Mouse (Mus musculus) lung, adult 2 months (tissue): ENCODE data around the gene Epha5. TPM values are rescaled to one million over a fixed set of nuclear protein-coding genes. Genes with fewer than 3 reads are reported as not detected.
A peak's percentile ranks its signal among the peaks of the same experiment; 100 is the strongest.

Experiments used
- DNase-seq: peaks from one replicate; pipeline ENCODE4 v3.0.0; 2022
- H3K4me1 ChIP-seq: fragments of 200-500 bp; 2 replicates; pipeline ENCODE4 v1.6.1; 2011; ENCODE audit warnings: low read length; ENCODE audit not compliant: control insufficient read depth, insufficient read depth
- H3K4me3 ChIP-seq: fragments of 200-500 bp; replicated peaks from 2 replicates; pipeline ENCODE3; 2011; ENCODE audit warnings: low read depth, mild to moderate bottlenecking, control low read depth, low read length; ENCODE audit errors: extremely low read depth
- CTCF ChIP-seq: fragments of 200-500 bp; IDR thresholded peaks from 2 replicates; pipeline ENCODE4 v1.5.1; 2011; ENCODE audit warnings: mild to moderate bottlenecking, low read length, control low read depth; ENCODE audit not compliant: insufficient read depth
- POLR2A ChIP-seq: fragments of 200-500 bp; IDR thresholded peaks from 2 replicates; pipeline ENCODE4 v1.6.1; 2011; ENCODE audit warnings: low read depth, mild to moderate bottlenecking, control low read depth, low read length, borderline replicate concordance; ENCODE audit errors: extremely low read depth
- WGBS: fragments of 180-500 bp; shearing (Covaris S2); methylation state at CpG from one replicate; pipeline ENCODE4 v1.1.7; 2018; 5-methylcytosine and 5-hydroxymethylcytosine counted together
- polyA plus RNA-seq: library from polyadenylated mRNA; depleted of rRNA; stranded (reverse); fragments of >200 nt; gene quantifications from 2 replicates; pipeline ENCODE4 v1.2.3, GENCODE M21; 2012; rRNA removed

Gene Epha5
- 0.08 and 0.15 TPM in 2 replicates for polyA plus RNA-seq

DNA sequence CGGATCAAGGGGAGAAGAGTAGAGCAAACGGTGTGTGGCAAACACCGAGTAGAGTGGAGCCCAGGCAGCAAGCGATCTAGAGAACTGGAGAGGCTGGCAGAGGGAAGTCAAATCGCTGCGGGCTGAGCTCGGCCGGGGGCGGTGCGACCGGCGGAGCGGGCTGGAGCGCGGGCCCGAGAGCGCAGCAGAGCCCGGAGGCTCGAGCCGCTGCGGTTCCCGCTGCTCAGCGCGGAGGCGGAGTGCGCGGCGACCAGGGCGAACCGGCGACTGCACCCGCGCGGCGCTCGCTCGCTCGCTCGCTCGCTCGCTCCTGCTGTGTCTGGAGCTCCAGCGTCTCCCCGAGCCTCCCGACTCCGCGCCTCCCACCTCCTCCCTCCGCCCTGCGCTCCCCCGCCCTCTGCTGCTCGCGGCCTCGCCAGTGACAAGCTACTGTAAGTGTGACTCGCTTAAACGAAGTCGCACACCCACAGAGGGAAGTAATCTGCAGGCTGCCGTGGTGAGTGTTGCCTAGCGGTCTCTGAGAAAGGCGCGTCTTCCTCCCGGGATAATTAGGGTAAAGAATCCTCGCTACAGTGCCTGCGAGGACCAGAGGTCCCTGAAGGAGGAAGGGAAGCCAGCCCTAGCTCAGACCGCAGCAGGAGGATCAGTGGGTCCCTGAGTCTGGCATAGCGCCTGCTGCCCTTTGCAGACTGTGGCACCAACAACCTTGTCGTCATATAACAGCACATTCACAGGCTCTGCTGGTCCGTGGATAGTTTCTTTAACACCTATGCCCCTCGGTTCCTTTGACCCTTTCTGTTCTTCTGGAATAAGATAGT is at the start of gene Epha5:
Epha5 (minus strand) TSS at position 321 of the 818 bp plus-strand sequence.
- no peak for DNase-seq
- TF ChIP-seq POLR2A (no peak), CTCF (no peak)
- peak within 1 kb of the TSS; percentile 36 for H3K4me3 ChIP-seq
- H3K4me1 ChIP-seq = peaks cover 3% of the 10 kb centered on the region; the same call in 1 of the 2 replicates
- 2% methylated on average over 67 of the region's 67 CpGs for WGBS

DNA sequence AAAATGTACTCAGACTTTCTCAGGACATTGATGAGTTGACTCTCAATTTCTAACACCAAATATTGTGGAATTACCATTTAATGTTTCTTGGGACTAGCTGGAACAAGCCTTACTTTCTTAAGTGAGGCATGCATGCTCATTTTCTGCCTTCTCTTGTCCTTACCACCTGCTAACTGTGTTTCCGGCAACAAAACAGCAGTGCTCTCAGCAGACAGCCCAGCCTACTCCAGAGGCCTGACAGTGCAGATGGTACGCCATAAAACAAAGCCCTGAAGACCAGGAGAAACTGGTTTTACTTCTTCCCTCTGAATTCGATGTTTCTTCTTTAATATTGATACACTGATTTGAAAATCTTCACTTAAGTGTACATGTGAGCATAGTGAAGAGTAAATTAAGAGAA is 39.0 kb upstream of the Epha5 start:
- 65% methylated on average over 3 of the region's 3 CpGs for WGBS
- TF ChIP-seq POLR2A (no peak), CTCF (no peak)
- Histone ChIP-seq H3K4me3 (no peak overlapping the region), H3K4me1 (no peaks in the 10 kb centered on the region)
- DNase-seq = no peak

DNA sequence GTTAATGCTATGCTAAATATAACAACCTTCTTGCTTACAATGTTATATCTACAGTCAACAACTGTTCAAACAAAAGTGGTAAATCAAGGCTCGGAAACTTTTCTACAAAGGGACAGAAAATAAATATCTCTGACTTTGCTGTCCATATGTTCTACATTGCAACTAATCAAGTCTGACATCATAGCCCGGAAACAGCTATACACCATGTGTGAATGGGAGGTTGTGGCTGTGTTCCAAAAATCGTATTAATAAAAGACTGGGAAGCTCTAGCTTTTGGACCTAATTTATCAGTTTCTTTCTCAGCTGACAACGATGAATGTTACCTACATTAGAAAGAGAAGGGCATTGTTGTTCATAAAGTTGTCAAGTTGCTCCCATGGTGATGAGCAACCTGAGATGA is 37.5 kb upstream of the Epha5 start:
- WGBS = 73% methylated on average over 4 of the region's 4 CpGs
- no peak for DNase-seq
- TF ChIP-seq POLR2A (no peak), CTCF (no peak)
- H3K4me3 ChIP-seq = no peak overlapping the region
- H3K4me1 ChIP-seq = no peaks in the 10 kb centered on the region

DNA sequence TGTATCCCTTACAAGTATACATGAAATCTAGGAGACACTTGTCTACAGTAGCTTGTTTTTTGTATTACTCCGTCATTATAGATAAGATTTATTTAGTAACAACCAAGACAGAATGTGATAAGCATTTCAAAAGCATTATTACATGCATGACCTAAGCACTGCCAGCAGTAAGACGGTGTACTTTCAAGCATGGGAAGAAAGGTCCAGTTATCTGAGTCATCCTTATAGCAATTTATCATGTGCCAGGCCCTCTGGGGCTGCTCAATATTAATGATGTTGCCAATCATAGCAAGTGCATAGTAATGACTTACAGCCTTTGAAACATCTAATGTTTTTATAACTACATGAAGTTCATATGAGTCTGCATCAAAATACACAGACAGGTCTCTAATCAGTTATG is 36.7 kb upstream of the Epha5 start:
- no peak for DNase-seq
- TF ChIP-seq CTCF (no peak), POLR2A (no peak)
- Histone ChIP-seq H3K4me3 (no peak overlapping the region), H3K4me1 (no peaks in the 10 kb centered on the region)
- WGBS = 53% methylated on average over 2 of the region's 2 CpGs

DNA sequence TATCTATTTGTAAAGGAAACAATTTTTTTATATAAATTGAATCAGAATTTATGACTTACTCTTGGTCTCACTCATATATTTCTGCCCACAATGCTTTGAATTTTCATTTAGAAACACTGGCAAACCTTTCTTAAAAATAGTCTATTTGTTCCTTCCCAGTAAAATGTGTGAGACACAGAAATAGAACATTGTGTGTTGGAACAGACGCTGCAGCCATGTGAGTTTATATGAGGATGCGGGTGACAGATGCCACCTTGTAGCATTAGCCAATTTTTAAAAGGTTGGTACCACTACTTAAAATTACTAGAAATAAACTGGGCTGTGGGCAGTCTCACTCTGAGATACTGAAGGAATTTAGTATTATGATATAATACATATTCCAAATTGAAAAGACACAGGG is 23.1 kb upstream of the Epha5 start:
- no peak for TF ChIP-seq POLR2A
- TF ChIP-seq CTCF = no peak
- Histone ChIP-seq H3K4me3 (no peak overlapping the region), H3K4me1 (no peaks in the 10 kb centered on the region)
- no peak for DNase-seq
- whole genome bisulfite sequencing = 84% methylated on average over 2 of the region's 2 CpGs

DNA sequence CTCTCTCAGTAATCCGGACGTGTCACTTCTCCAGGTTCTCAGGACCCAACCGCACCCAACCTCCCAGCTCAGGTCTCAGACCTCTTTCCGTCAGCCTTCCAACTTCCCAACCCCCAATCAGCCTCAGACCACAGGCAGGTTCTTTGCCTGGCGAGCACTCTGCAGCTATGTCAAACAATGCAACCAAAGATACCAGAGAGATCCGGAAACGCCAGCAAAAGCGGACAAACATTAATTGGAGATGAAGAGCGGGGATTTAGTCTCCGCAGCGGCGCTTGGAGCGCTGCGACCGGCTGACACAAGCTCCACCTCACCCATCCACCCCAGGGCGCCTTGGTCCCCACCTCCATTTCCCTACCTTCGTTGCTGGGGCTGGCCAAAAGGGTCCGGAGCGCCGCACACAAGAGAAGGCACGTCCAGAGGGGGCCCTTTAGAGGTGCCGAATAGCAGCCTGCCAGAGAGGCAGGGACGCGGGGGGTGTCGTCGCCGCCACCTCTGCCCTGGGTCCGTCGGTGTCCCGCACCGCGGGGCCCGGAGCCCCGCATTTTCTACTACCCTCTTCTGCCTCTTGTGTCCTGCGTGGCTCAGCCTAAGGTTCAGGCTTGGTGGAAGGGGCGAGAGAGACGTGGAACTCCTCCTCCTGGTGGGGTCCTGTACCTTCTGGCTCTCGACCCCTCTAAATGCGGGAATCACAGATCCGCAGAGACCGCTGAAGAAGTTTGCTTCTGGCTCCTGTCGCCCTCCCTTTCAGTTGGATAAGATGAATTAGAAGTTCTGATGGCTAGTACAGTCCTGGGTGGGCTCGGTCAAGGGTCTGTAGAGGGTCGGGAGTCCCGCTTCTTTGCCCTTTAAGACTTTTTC is 991 bp downstream of the Epha5 start:
- Histone ChIP-seq H3K4me1 (peaks cover 3% of the 10 kb centered on the region; the same call in 1 of the 2 replicates), H3K4me3 (no peak overlapping the region)
- no peak for DNase-seq
- TF ChIP-seq POLR2A = no peak
- TF ChIP-seq CTCF = no peak
- WGBS = 1% methylated on average over 45 of the region's 45 CpGs

DNA sequence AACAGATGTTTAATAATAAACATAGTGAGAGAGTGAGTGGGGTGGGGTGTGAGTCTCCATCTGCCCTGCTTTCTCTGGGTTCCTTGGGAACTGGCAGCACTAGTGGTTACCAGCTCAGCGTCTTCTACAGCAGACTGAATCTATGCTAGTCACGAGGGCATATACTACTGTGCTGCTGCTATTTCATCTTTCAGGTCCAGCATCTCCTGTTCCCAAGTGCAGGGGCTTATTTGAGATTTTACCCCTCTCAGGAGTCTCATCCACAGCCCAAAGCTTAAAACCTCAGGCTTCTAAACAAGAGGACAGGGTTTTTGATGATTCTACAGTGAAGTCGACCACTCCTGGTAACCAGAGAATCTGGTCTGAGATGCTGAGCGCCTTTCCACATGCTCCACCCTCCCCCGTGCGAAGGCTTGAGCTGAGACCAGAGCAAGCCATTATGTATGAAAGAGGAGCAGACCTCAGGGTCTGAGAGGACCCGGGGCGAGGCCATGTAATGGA is 2.2 kb downstream of the Epha5 start:
- TF ChIP-seq CTCF (no peak), POLR2A (no peak)
- 15% methylated on average over 8 of the region's 8 CpGs for WGBS

DNA sequence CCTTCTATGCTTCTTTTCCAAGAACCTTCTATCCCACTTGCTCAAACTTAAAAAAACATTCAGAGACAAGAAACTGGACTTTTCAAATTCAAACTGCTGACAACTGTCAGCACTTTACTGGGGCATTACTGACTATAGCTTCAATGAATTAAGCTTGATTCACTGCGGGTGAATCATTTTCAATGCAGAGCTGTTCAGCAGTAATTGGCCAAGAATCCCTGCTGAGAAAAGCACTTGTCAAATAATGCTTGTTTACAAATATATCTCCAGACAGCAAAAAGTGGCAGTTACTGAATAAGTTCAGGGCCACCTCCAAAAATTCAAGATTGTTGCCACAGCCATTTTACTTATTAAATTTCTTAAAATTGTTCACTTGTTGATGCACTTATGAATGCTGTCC is 4.2 kb downstream of the Epha5 start:
- H3K4me3 ChIP-seq = no peak overlapping the region
- DNase-seq = no peak
- WGBS = 61% methylated on average over 1 of the region's 1 CpGs
- TF ChIP-seq POLR2A (no peak), CTCF (no peak)
- H3K4me1 ChIP-seq = peaks cover 3% of the 10 kb centered on the region; the same call in 1 of the 2 replicates

More for the DNA sequence above, 2.2 kb downstream of the Epha5 start:
- peaks cover 3% of the 10 kb centered on the region; the same call in 1 of the 2 replicates for H3K4me1 ChIP-seq
- DNase-seq = no peak
- no peak overlapping the region for H3K4me3 ChIP-seq

DNA sequence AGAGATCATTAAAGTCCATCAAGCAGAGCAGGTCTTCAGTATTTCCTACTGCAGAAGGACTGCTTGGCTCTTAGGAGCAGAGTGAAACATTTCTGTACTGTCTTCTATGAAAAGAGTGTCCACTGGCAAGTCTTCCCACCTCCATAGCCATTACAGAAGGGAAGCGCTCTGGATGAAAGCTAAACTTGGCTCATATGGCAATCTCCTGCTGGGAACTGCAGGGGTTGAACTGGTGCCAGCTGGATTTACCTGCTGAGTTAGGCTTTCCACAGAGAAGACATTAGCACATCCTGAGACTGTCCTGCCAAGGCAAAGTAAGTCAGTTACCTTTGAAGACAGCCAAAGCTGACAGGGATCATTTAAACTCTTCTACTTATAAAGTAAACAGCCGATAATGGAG is 8.8 kb downstream of the Epha5 start:
- TF ChIP-seq POLR2A (no peak), CTCF (no peak)
- H3K4me1 ChIP-seq = no peaks in the 10 kb centered on the region
- DNase-seq = no peak
- 54% methylated on average over 2 of the region's 2 CpGs for WGBS
- no peak overlapping the region for H3K4me3 ChIP-seq

DNA sequence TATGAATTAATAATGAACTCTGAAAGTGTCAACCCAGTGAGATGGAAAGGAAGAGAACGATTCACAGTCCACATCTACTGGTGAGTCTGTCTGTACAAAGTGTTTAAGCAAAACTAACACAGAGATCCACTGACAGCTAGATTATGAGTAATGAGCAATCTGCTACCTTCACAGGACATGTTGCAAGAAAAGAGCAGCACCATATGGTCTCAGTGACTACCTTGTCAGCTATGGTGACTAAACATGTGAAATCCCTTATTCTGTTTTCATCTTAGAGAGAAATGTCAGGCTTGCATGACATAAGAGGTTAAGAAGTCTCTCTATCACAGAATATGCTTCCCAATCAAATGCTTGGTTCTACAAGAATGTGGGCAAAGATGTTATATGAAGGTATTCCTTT is 20.1 kb downstream of the Epha5 start:
- WGBS = 62% methylated on average over 1 of the region's 1 CpGs
- H3K4me3 ChIP-seq = no peak overlapping the region
- TF ChIP-seq CTCF (no peak), POLR2A (no peak)
- no peaks in the 10 kb centered on the region for H3K4me1 ChIP-seq
- no peak for DNase-seq
